Mouse (Mus musculus) stomach, embryonic 16.5 days (tissue): ENCODE measurements around the gene Acvr1b. TPM values are rescaled to one million over a fixed set of nuclear protein-coding genes. Genes with fewer than 3 reads are reported as not detected.

Source experiments
- ATAC-seq: fragments of 200-750 bp; cut with Nextera tagmentation; 2 replicates; pipeline ENCODE4 v1.8.0; 2017; ENCODE audit warnings: moderate number of reproducible peaks, moderate TSS enrichment; ENCODE audit not compliant: insufficient read depth, low FRiP score
- H3K27ac ChIP-seq: fragments of 300-500 bp; sonication (generic); 2 replicates; pipeline ENCODE4 v1.5.1; 2014; ENCODE audit warnings: low read length
- H3K27me3 ChIP-seq: fragments of 300-500 bp; sonication (generic); 2 replicates; pipeline ENCODE4 v1.6.1; 2014; ENCODE audit warnings: low read length, control low read depth, mixed read lengths; ENCODE audit not compliant: control insufficient read depth, insufficient read depth
- H3K36me3 ChIP-seq: fragments of 300-500 bp; sonication (generic); 2 replicates; pipeline ENCODE4 v1.6.1; 2014; ENCODE audit warnings: low read length; ENCODE audit not compliant: control insufficient read depth, insufficient read depth
- H3K4me1 ChIP-seq: fragments of 300-500 bp; sonication (generic); 2 replicates; pipeline ENCODE4 v1.6.1; 2014; ENCODE audit warnings: low read length, control low read depth, mixed read lengths; ENCODE audit not compliant: control insufficient read depth, insufficient read depth
- H3K4me2 ChIP-seq: fragments of 300-500 bp; sonication (generic); 2 replicates; pipeline ENCODE4 v1.6.1; 2014; ENCODE audit warnings: low read depth, low read length, mixed read lengths
- H3K4me3 ChIP-seq: fragments of 300-500 bp; sonication (generic); replicated peaks from 2 replicates; pipeline ENCODE4 v1.5.1; 2014; ENCODE audit warnings: mild to moderate bottlenecking, low read length
- H3K9ac ChIP-seq: fragments of 300-500 bp; sonication (generic); 2 replicates; pipeline ENCODE4 v1.6.1; 2014; ENCODE audit warnings: low read length
- H3K9me3 ChIP-seq: fragments of 300-500 bp; sonication (generic); replicated peaks from 2 replicates; pipeline ENCODE4 v1.6.1; 2016; ENCODE audit warnings: low read length, control low read depth; ENCODE audit not compliant: control insufficient read depth
- WGBS: fragments of 180-500 bp; shearing (Covaris S2); extraction: QIAGEN DNeasy Blood & Tissue Kit; methylation state at CpG from one replicate; pipeline ENCODE4 v1.1.7; 2014; 5-methylcytosine and 5-hydroxymethylcytosine counted together
- polyA plus RNA-seq: library from polyadenylated mRNA; unstranded; fragments of >200 nt; fragmentation: Nextera tagmentation; extraction: Ambion mirVana; gene quantifications from 2 replicates; pipeline ENCODE4 v1.2.1, GENCODE M21; 2015

Gene Acvr1b
- polyA plus RNA-seq, 1 experiment from 2014 or later = 11.6 TPM

GRCm38 (mm10) chr15:101224006-101224906 lies 50.4 kb downstream of the Acvr1b start, which contains the start of gene Grasp:
Gene Grasp, plus strand, starts transcription at chr15:101224188.
- Histone ChIP-seq H3K4me3 (peak within 1 kb of the TSS; percentile 81), H3K4me1 (peaks cover 70% of the 10 kb centered on the region), H3K36me3 (peaks cover under 1% of the 10 kb centered on the region; the same call in 1 of the 2 replicates), H3K4me2 (peak within 1 kb of the TSS; percentile 62), H3K9me3 (no peaks in the 10 kb centered on the region), H3K9ac (peak within 1 kb of the TSS; percentile 91), H3K27ac (peak within 1 kb of the TSS; percentile 78), H3K27me3 (no peaks in the 10 kb centered on the region)
- peak; percentile 89 for ATAC-seq
- under 1% methylated on average over 70 of the region's 77 CpGs for WGBS

- 4% methylated on average over 14 of the region's 14 CpGs for WGBS
- ATAC-seq = no peak
- peaks cover 71% of the 10 kb centered on the region for H3K4me1 ChIP-seq
Measured at GRCm38 (mm10) chr15:101224977-101225376, 51.1 kb downstream of the Acvr1b start.

GRCm38 (mm10) chr15:101227971-101228370 lies 54.1 kb downstream of the Acvr1b start:
- H3K36me3 ChIP-seq = peaks cover 21% of the 10 kb centered on the region
- peak overlapping the region; percentile 43 for H3K4me2 ChIP-seq
- peak overlapping the region; percentile 34 for H3K9ac ChIP-seq
- H3K27ac ChIP-seq = peak overlapping the region; percentile 88
- no peaks in the 10 kb centered on the region for H3K9me3 ChIP-seq
- no peaks in the 10 kb centered on the region for H3K27me3 ChIP-seq
- peak overlapping the region; percentile 13; the same call in 1 of the 2 replicates for H3K4me3 ChIP-seq
- H3K4me1 ChIP-seq = peaks cover 63% of the 10 kb centered on the region
- 26% methylated on average over 7 of the region's 7 CpGs for WGBS
- ATAC-seq = peak; percentile 62

More at GRCm38 (mm10) chr15:101224977-101225376, 51.1 kb downstream of the Acvr1b start:
- Histone ChIP-seq H3K36me3 (peaks cover 7% of the 10 kb centered on the region; the same call in 1 of the 2 replicates), H3K9me3 (no peaks in the 10 kb centered on the region), H3K27me3 (no peaks in the 10 kb centered on the region), H3K4me3 (peak overlapping the region; percentile 81), H3K4me2 (peak overlapping the region; percentile 62), H3K9ac (peak overlapping the region; percentile 91), H3K27ac (peak overlapping the region; percentile 78)

- Histone ChIP-seq H3K4me1 (peaks cover 59% of the 10 kb centered on the region), H3K9ac (0 out of 2 replicates have a peak overlapping the region, but pooled peaks have one; percentile 33), H3K36me3 (peaks cover 21% of the 10 kb centered on the region), H3K4me3 (no peak overlapping the region), H3K4me2 (peak overlapping the region; percentile 43), H3K9me3 (no peaks in the 10 kb centered on the region), H3K27ac (peak overlapping the region; percentile 88), H3K27me3 (no peaks in the 10 kb centered on the region)
- 67% methylated on average over 21 of the region's 21 CpGs for WGBS
- ATAC-seq = no peak
Measured at GRCm38 (mm10) chr15:101228866-101229590, 55.2 kb downstream of the Acvr1b start.

GRCm38 (mm10) chr15:101230503-101230902 lies 56.6 kb downstream of the Acvr1b start:
- ATAC-seq = no peak
- Histone ChIP-seq H3K9ac (no peak overlapping the region), H3K36me3 (peaks cover 21% of the 10 kb centered on the region), H3K27me3 (no peaks in the 10 kb centered on the region), H3K9me3 (no peaks in the 10 kb centered on the region), H3K27ac (no peak overlapping the region), H3K4me3 (no peak overlapping the region), H3K4me1 (peaks cover 64% of the 10 kb centered on the region), H3K4me2 (no peak overlapping the region)
- WGBS = 95% methylated on average over 19 of the region's 19 CpGs

- H3K9ac ChIP-seq = no peak overlapping the region; the same call in 1 of the 2 replicates
- no peak for ATAC-seq
- H3K9me3 ChIP-seq = no peaks in the 10 kb centered on the region
- H3K36me3 ChIP-seq = peaks cover 21% of the 10 kb centered on the region
- H3K27ac ChIP-seq = no peak overlapping the region
- no peak overlapping the region for H3K4me3 ChIP-seq
- peaks cover 67% of the 10 kb centered on the region for H3K4me1 ChIP-seq
- WGBS = 81% methylated on average over 23 of the region's 23 CpGs
- no peak overlapping the region for H3K4me2 ChIP-seq
- no peaks in the 10 kb centered on the region for H3K27me3 ChIP-seq
Measured at GRCm38 (mm10) chr15:101230995-101231647, 57.3 kb downstream of the Acvr1b start.

- 67% methylated on average over 56 of the region's 56 CpGs for WGBS
- Histone ChIP-seq H3K4me3 (no peak overlapping the region), H3K27ac (peak overlapping the region; percentile 88; the same call in 1 of the 2 replicates), H3K4me2 (no peak overlapping the region), H3K9ac (no peak overlapping the region; the same call in 1 of the 2 replicates), H3K36me3 (peaks cover 21% of the 10 kb centered on the region), H3K9me3 (no peaks in the 10 kb centered on the region), H3K4me1 (peaks cover 70% of the 10 kb centered on the region), H3K27me3 (no peaks in the 10 kb centered on the region)
- ATAC-seq = no peak
Measured at GRCm38 (mm10) chr15:101231648-101232180, 57.8 kb downstream of the Acvr1b start.

- 0 out of 2 replicates have a peak overlapping the region, but pooled peaks have one; percentile 30 for H3K9ac ChIP-seq
- no peaks in the 10 kb centered on the region for H3K27me3 ChIP-seq
- no peaks in the 10 kb centered on the region for H3K9me3 ChIP-seq
- peaks cover 62% of the 10 kb centered on the region for H3K4me1 ChIP-seq
- H3K27ac ChIP-seq = peak overlapping the region; percentile 88
- peaks cover 21% of the 10 kb centered on the region for H3K36me3 ChIP-seq
- H3K4me3 ChIP-seq = no peak overlapping the region
- WGBS = 52% methylated on average over 4 of the region's 4 CpGs
- ATAC-seq = no peak
- no peak overlapping the region for H3K4me2 ChIP-seq
Measured at GRCm38 (mm10) chr15:101232607-101233006, 58.7 kb downstream of the Acvr1b start.
